Mouse (Mus musculus): ENCODE results near the gene F11r. TPM values are rescaled to one million over a fixed set of nuclear protein-coding genes. Genes with fewer than 3 reads are reported as not detected.
A peak's percentile ranks its signal among the peaks of the same experiment; 100 is the strongest.

F11r gene
- total and polyA plus RNA-seq, 3 experiments = 32.9 to 47.5 (median 36.1) TPM

- intact Hi-C loops (cut with DNase I) = loop anchor here (2.0 to 10.0 kb wide), 2 partner anchors 397 to 463 kb away; no protein-coding TSS in a partner anchor
- Histone ChIP-seq H3K4me1 (ENCODE audit: control insufficient read depth, insufficient read depth, low read length) (no peaks in the 10 kb centered on the region), H3K27ac (peak overlapping the region; percentile 37; the same call in 1 of the 2 replicates), H3K36me3 (ENCODE audit: control insufficient read depth, insufficient read depth, low read length) (no peaks in the 10 kb centered on the region), H3K79me2 (replicated peaks; ENCODE audit: control insufficient read depth, insufficient read depth, low read length) (no peaks in the 10 kb centered on the region), H3K9ac (ENCODE audit: low read depth, low read length) (no peak overlapping the region), H3K27me3 (ENCODE audit: control insufficient read depth, insufficient read depth, low read length) (no peaks in the 10 kb centered on the region), H3K4me3 (no peak overlapping the region)
- peak; percentile 36 to 39 for DNase-seq
- peak; percentile 80 for TF ChIP-seq CTCF (IDR thresholded peaks at IDR 0.05)
- TF ChIP-seq EP300 (IDR thresholded peaks at IDR 0.05; ENCODE audit: insufficient read depth, low read depth, low read length) = no peak
- WGBS = 5% methylated on average over 5 of the region's 5 CpGs
Measured at GRCm38 (mm10) chr1:171501636-171502080, 64.3 kb downstream of the F11r start.

DNA sequence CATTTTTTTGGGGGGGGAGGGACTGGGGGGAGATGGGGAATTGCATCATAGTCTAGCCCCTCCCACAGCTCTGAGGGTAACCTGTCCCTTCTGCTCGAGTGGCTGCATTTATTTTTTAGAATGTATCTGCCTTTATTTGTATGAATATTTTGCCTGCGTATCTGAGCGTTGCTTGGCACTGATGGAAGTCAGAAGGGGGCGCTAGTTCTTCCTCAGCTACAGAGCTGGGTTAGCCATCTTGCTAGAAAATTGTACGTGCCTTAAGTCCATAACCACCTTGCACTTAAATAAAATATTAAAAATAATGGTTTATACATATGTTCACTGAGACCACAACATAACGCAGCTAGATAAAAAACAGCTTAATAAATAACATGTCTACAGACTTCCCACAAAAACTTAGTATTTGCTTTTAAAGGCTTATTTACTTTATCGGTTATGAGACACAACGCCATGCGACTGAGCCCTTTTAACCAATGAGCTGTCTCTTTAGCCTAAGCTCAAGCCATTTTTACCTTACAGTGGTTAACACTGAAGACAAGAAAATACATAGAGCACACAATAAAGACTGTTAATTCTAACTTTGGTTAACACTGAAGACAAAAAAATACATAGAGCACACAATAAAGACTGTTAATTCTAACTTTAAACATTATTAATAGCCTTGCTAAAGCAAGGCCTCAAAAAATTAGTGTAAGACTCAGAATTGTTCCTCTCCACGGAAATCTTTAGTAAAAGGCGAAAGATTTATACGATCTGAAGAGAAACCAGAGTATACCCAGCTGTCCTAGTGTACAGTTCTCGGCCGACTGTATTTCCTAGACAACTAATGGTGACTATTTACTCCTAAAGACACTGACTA is 65.3 kb downstream of the F11r start:
- Histone ChIP-seq H3K36me3 (ENCODE audit: control insufficient read depth, insufficient read depth, low read length) (no peaks in the 10 kb centered on the region), H3K27ac (peak overlapping the region; percentile 88), H3K27me3 (ENCODE audit: control insufficient read depth, insufficient read depth, low read length) (no peaks in the 10 kb centered on the region), H3K4me1 (ENCODE audit: control insufficient read depth, insufficient read depth, low read length) (no peaks in the 10 kb centered on the region), H3K4me3 (peak overlapping the region; percentile 66), H3K79me2 (replicated peaks; ENCODE audit: control insufficient read depth, insufficient read depth, low read length) (no peaks in the 10 kb centered on the region), H3K9ac (ENCODE audit: low read depth, low read length) (no peak overlapping the region; the same call in 1 of the 2 replicates)
- 4% methylated on average over 14 of the region's 14 CpGs for WGBS
- DNase-seq = peak; percentile 33 to 45
- TF ChIP-seq CTCF (IDR thresholded peaks at IDR 0.05) (peak; percentile 65), POLR2A (IDR thresholded peaks at IDR 0.05; ENCODE audit: insufficient read depth, low read depth, low read length) (no peak), EP300 (IDR thresholded peaks at IDR 0.05; ENCODE audit: insufficient read depth, low read depth, low read length) (0 out of 2 replicates have a peak, but pooled peaks have one; percentile 14)
- intact Hi-C loops (cut with DNase I) = loop anchor here (2.0 to 10.0 kb wide), 2 partner anchors 398 to 464 kb away; no protein-coding TSS in a partner anchor

DNA sequence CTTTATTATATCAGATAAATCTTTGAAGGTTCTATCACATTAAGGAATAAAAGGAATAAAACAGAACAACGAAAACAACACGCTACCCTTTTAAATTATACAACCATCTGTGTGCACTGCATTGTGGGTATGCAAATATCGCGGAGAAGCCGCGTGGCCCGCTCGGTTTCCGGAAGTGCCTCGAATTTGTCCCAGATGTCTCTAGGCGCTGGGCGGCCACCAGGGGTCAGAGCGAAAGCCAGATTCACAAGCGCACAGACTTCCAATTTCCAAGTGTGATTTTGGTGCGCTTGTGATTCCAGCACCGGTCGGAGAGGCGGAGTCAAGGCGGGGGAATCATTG is 65.9 kb downstream of the F11r start, which contains the start of gene Alyref2:
Gene Alyref2 (plus strand): TSS at position 229 of the 342 bp plus-strand sequence.
- WGBS = under 1% methylated on average over 19 of the region's 19 CpGs
- H3K79me2 ChIP-seq (replicated peaks; ENCODE audit: control insufficient read depth, insufficient read depth, low read length) = no peaks in the 10 kb centered on the region
- no peak; the same call in 1 of the 2 replicates for TF ChIP-seq POLR2A (IDR thresholded peaks at IDR 0.05; ENCODE audit: insufficient read depth, low read depth, low read length)
- TF ChIP-seq EP300 (IDR thresholded peaks at IDR 0.05; ENCODE audit: insufficient read depth, low read depth, low read length) = peak; percentile 81; the same call in 1 of the 2 replicates
- TF ChIP-seq CTCF (IDR thresholded peaks at IDR 0.05) = peak; percentile 90
- peak; percentile 92 to 95 for DNase-seq
- intact Hi-C loops (cut with DNase I) = loop anchor here (2.0 to 10.0 kb wide), 2 partner anchors 398 to 464 kb away; no protein-coding TSS in a partner anchor
- H3K4me1 ChIP-seq (ENCODE audit: control insufficient read depth, insufficient read depth, low read length) = no peaks in the 10 kb centered on the region
- peak within 1 kb of the TSS; percentile 70 for H3K9ac ChIP-seq (ENCODE audit: low read depth, low read length)
- peak within 1 kb of the TSS; percentile 88 for H3K27ac ChIP-seq
- peak within 1 kb of the TSS; percentile 66 for H3K4me3 ChIP-seq
- no peaks in the 10 kb centered on the region for H3K36me3 ChIP-seq (ENCODE audit: control insufficient read depth, insufficient read depth, low read length)
- no peaks in the 10 kb centered on the region for H3K27me3 ChIP-seq (ENCODE audit: control insufficient read depth, insufficient read depth, low read length)

DNA sequence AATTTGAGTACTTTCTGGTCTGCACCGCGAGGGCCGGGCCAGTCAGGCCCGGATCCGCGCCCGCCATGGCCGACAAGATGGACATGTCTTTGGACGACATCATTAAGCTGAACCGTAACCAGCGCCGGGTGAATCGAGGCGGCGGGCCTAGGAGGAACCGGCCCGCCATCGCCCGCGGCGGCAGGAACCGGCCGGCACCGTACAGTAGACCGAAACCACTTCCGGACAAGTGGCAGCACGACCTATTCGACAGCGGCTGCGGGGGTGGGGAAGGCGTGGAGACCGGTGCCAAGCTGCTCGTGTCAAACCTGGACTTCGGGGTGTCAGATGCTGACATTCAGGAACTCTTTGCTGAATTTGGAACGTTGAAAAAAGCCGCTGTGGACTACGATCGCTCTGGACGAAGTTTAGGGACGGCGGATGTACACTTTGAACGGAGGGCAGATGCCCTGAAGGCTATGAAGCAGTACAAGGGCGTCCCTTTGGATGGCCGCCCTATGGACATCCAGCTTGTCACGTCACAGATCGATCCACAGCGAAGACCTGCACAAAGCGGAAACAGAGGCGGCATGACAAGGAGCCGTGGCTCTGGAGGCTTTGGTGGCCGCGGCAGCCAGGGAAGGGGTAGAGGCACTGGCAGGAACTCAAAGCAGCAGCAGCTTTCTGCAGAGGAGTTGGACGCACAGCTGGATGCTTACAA is 66.4 kb downstream of the F11r start:
- TF ChIP-seq CTCF (IDR thresholded peaks at IDR 0.05) (no peak), EP300 (IDR thresholded peaks at IDR 0.05; ENCODE audit: insufficient read depth, low read depth, low read length) (no peak; the same call in 1 of the 2 replicates), POLR2A (IDR thresholded peaks at IDR 0.05; ENCODE audit: insufficient read depth, low read depth, low read length) (peak; percentile 48)
- Histone ChIP-seq H3K27me3 (ENCODE audit: control insufficient read depth, insufficient read depth, low read length) (no peaks in the 10 kb centered on the region), H3K36me3 (ENCODE audit: control insufficient read depth, insufficient read depth, low read length) (no peaks in the 10 kb centered on the region), H3K79me2 (replicated peaks; ENCODE audit: control insufficient read depth, insufficient read depth, low read length) (no peaks in the 10 kb centered on the region), H3K4me1 (ENCODE audit: control insufficient read depth, insufficient read depth, low read length) (no peaks in the 10 kb centered on the region), H3K9ac (ENCODE audit: low read depth, low read length) (peak overlapping the region; percentile 70), H3K4me3 (peak overlapping the region; percentile 66), H3K27ac (peak overlapping the region; percentile 88)
- WGBS = 1% methylated on average over 53 of the region's 53 CpGs
- intact Hi-C loops (cut with DNase I) = loop anchor here (1.0 to 10.0 kb wide), 3 partner anchors 63 to 465 kb away; no protein-coding TSS in a partner anchor
- peak; percentile 74 to 77 for DNase-seq

DNA sequence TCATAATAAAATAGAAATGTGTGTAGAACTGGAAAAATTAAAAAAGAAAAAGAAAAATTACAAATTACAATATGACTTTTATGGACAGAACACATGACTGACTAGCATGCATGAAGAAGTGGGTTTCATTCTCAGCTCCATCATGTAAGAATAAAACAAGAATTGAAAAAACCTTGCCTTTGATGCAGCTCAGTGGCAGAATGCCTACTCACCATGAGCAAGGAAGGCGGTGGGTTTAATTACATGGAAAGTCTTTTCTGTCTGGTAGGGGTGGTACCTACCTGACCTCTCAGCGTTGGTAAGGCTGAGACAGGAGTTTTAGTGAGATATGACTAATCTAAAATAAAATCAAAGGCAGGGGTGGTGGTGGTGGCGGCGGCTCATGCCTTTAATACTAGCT is 67.3 kb downstream of the F11r start:
- H3K79me2 ChIP-seq (replicated peaks; ENCODE audit: control insufficient read depth, insufficient read depth, low read length) = no peaks in the 10 kb centered on the region
- no peak overlapping the region for H3K9ac ChIP-seq (ENCODE audit: low read depth, low read length)
- no peak for TF ChIP-seq EP300 (IDR thresholded peaks at IDR 0.05; ENCODE audit: insufficient read depth, low read depth, low read length)
- no peak for TF ChIP-seq CTCF (IDR thresholded peaks at IDR 0.05)
- no peak for DNase-seq
- intact Hi-C loops (cut with DNase I) = loop anchor here (1.0 to 10.0 kb wide), 2 partner anchors 62 to 400 kb away; no protein-coding TSS in a partner anchor
- no peaks in the 10 kb centered on the region for H3K27me3 ChIP-seq (ENCODE audit: control insufficient read depth, insufficient read depth, low read length)
- no peaks in the 10 kb centered on the region for H3K4me1 ChIP-seq (ENCODE audit: control insufficient read depth, insufficient read depth, low read length)
- H3K36me3 ChIP-seq (ENCODE audit: control insufficient read depth, insufficient read depth, low read length) = no peaks in the 10 kb centered on the region
- H3K4me3 ChIP-seq = peak overlapping the region; percentile 66
- no peak overlapping the region for H3K27ac ChIP-seq
- WGBS = 80% methylated on average over 4 of the region's 4 CpGs

All from heart, adult 2 months (tissue).